Mouse (Mus musculus): Measurements from ENCODE around the gene Rassf4. TPM values are rescaled to one million over a fixed set of nuclear protein-coding genes. Genes with fewer than 3 reads are reported as not detected.
"Not testable (repeated sequence)": the region's sequence is repeated elsewhere in the genome, so short reads cannot be mapped to it uniquely, and the experiment has no call there.

Rassf4 gene
- polyA plus RNA-seq, 1 experiment from 2014 or later: 32.3 TPM

DNA sequence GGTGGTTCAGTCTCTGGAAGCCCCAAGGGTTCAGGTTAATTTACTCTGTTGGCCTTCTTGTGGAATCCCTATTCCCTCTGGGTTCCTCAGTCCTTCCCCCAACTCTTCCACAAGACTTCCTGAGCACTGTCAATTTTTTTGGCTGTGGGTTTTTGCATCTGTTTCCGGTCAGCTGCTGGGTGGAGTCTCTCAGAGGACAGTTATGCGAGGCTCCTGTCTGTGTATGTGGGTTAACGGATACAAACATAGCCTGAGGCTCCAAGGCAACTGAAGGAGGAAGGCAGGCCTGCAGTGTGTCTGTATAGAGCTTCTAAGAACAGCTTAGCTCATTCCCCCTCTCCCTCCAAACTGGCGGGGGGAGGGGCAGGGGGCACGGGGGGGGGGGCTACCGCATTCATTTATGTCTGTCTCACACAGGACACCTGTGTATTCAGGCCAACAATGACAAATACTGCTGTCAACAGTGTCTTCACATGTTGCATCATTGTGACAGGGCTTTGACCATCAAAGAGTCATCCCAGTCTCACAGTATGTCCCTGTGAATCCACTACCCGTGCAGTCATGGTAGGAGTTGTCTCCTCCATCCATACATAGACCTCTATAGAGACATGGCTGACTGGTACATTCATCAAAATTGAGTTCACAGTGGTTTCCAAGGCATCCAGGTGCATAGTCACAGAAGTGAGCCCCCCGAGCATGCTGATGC is 52.3 kb downstream of the Rassf4 start:
- no peak for ATAC-seq (ENCODE audit: low read depth)
- H3K4me2 ChIP-seq (ENCODE audit: low read depth, low read length): no peak overlapping the region
- H3K27me3 ChIP-seq (ENCODE audit: control insufficient read depth, insufficient read depth, low read length): no peaks in the 10 kb centered on the region
- WGBS: 72% methylated on average over 8 of the region's 8 CpGs
- H3K27ac ChIP-seq (ENCODE audit: low read depth, low read length): no peak overlapping the region
- no peaks in the 10 kb centered on the region for H3K9me3 ChIP-seq (ENCODE audit: control insufficient read depth, low read length)
- H3K4me1 ChIP-seq (ENCODE audit: control insufficient read depth, insufficient read depth, low read length): no peaks in the 10 kb centered on the region
- H3K4me3 ChIP-seq (ENCODE audit: low read depth, low read length): no peak overlapping the region
- peaks cover 6% of the 10 kb centered on the region for H3K36me3 ChIP-seq (ENCODE audit: control insufficient read depth, insufficient read depth, low read length)
- H3K9ac ChIP-seq (replicated peaks; ENCODE audit: low read depth, low read length): no peak overlapping the region

DNA sequence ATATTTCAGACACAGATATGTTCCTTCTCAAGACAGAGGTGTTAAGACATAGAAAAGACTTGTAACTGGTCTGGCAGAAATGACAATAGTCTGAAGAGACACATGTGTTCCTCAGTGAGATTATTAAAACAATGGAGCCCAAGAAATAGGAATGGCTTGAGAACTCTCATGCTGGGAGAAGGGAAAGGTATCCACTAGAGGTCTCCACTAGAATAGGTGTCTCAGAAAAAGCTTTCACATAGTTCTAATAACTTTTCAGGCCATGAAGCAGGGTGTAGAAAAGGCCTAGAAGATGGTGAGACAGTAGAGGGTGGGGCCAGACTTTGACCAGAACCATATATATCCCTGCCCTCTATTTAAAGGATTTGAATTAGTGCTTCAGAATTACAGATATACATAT is 55.7 kb downstream of the Rassf4 start:
- no peak overlapping the region for H3K4me2 ChIP-seq (ENCODE audit: low read depth, low read length)
- H3K27ac ChIP-seq (ENCODE audit: low read depth, low read length): no peak overlapping the region
- H3K36me3 ChIP-seq (ENCODE audit: control insufficient read depth, insufficient read depth, low read length): no peaks in the 10 kb centered on the region
- no peak overlapping the region for H3K4me3 ChIP-seq (ENCODE audit: low read depth, low read length)
- no peak for ATAC-seq (ENCODE audit: low read depth)
- no peaks in the 10 kb centered on the region for H3K9me3 ChIP-seq (ENCODE audit: control insufficient read depth, low read length)
- no peak overlapping the region for H3K9ac ChIP-seq (replicated peaks; ENCODE audit: low read depth, low read length)
- H3K4me1 ChIP-seq (ENCODE audit: control insufficient read depth, insufficient read depth, low read length): no peaks in the 10 kb centered on the region
- no peaks in the 10 kb centered on the region for H3K27me3 ChIP-seq (ENCODE audit: control insufficient read depth, insufficient read depth, low read length)

DNA sequence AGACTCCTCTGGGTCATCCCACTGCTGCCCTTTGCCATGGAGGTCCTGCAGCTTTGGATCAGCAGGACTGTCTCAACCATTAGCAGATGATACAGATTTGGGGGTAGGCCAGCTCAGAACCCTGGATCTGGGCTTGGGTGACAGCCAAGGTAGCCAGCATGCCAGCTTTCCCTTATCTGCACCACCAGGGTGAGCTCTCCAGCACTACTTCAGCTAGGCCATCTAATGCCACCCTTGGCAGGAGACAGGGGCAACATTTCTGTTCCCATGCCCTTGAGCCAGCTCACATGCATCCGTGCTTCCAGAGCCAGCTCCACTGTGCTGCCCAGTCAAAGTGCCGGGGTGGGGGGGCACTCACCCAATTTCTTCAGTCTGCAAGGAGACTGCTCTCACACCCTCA is 58.0 kb downstream of the Rassf4 start:
- 86% methylated on average over 2 of the region's 2 CpGs for WGBS
- no peaks in the 10 kb centered on the region for H3K4me1 ChIP-seq (ENCODE audit: control insufficient read depth, insufficient read depth, low read length)
- no peak overlapping the region for H3K4me2 ChIP-seq (ENCODE audit: low read depth, low read length)
- H3K36me3 ChIP-seq (ENCODE audit: control insufficient read depth, insufficient read depth, low read length): no peaks in the 10 kb centered on the region
- H3K9me3 ChIP-seq (ENCODE audit: control insufficient read depth, low read length): no peaks in the 10 kb centered on the region
- H3K4me3 ChIP-seq (ENCODE audit: low read depth, low read length): no peak overlapping the region
- H3K27me3 ChIP-seq (ENCODE audit: control insufficient read depth, insufficient read depth, low read length): no peaks in the 10 kb centered on the region
- H3K27ac ChIP-seq (ENCODE audit: low read depth, low read length): no peak overlapping the region
- no peak overlapping the region for H3K9ac ChIP-seq (replicated peaks; ENCODE audit: low read depth, low read length)
- no peak for ATAC-seq (ENCODE audit: low read depth)

DNA sequence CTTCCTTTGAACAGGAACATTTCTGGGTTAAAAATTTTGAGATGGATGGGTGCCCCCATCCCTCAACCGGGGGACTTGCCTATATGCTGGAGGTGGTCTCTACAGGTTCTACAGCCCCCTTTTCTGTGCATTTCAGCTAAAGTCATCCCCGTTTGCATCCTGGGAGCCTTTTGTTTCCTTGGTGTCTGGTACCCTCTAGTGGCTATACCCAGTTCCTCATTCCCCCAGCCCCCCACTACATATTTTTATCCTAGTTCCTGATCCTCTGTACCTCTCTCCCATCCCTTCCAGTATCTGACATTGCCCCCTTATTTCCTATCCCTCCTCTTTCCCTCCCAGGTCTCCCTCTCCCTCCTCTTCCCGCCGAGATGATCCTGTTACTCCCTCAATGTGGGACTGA is 66.5 kb downstream of the Rassf4 start:
- H3K4me2 ChIP-seq (ENCODE audit: low read depth, low read length): no peak overlapping the region
- H3K4me3 ChIP-seq (ENCODE audit: low read depth, low read length): no peak overlapping the region
- no peaks in the 10 kb centered on the region for H3K27me3 ChIP-seq (ENCODE audit: control insufficient read depth, insufficient read depth, low read length)
- H3K4me1 ChIP-seq (ENCODE audit: control insufficient read depth, insufficient read depth, low read length): no peaks in the 10 kb centered on the region
- WGBS: 54% methylated on average over 4 of the region's 4 CpGs
- H3K9ac ChIP-seq (replicated peaks; ENCODE audit: low read depth, low read length): no peak overlapping the region
- no peaks in the 10 kb centered on the region for H3K9me3 ChIP-seq (ENCODE audit: control insufficient read depth, low read length)
- no peak overlapping the region for H3K27ac ChIP-seq (ENCODE audit: low read depth, low read length)
- H3K36me3 ChIP-seq (ENCODE audit: control insufficient read depth, insufficient read depth, low read length): no peaks in the 10 kb centered on the region
- no peak for ATAC-seq (ENCODE audit: low read depth)

DNA sequence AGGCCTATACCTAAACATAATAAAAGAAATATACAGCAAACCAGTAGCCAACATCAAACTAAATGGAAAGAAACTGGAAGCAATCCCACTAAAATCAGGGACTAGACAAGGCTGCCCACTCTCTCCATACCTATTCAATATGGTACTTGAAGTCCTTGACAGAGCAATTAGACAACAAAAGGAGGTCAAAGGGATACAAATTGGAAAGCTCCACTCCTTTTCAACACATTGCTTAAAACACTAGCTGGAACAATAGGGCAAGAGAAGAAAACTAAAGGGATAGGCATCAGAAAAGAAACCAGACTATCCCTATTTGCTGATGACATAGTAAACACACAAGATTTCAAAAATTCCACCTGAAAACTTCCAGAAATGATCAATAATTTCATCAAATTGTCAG is 72.8 kb downstream of the Rassf4 start:
- not testable (repeated sequence) for H3K27ac ChIP-seq (ENCODE audit: low read depth, low read length); H3K27me3 ChIP-seq (ENCODE audit: control insufficient read depth, insufficient read depth, low read length); H3K9ac ChIP-seq (replicated peaks; ENCODE audit: low read depth, low read length); ATAC-seq (ENCODE audit: low read depth); H3K4me3 ChIP-seq (ENCODE audit: low read depth, low read length); H3K4me1 ChIP-seq (ENCODE audit: control insufficient read depth, insufficient read depth, low read length); H3K4me2 ChIP-seq (ENCODE audit: low read depth, low read length); H3K36me3 ChIP-seq (ENCODE audit: control insufficient read depth, insufficient read depth, low read length); H3K9me3 ChIP-seq (ENCODE audit: control insufficient read depth, low read length)

DNA sequence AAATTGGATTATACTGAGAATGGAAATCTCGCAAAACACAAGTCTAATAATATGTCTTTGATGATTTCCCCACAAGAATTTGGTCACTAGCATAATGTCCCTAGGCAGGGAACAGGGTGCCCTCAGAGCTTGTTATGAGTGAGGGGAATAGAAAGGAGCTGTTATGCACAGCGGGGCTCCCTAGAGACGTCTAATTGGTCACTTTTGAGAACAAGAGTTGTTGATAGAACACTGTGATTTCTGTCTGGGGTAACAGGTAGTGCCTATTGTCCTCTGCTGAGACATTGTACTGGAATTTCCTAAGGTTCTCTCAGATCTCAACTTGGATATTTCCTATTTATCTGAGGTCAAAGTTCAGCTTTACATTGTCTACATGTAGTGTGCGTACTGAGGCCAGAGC is 89.7 kb downstream of the Rassf4 start, which contains the start of gene Olfr215:
Gene Olfr215 (minus strand): TSS at position 101 of the 400 bp plus-strand sequence.
- H3K27ac ChIP-seq (ENCODE audit: low read depth, low read length): no peak within 1 kb of the TSS
- no peak within 1 kb of the TSS for H3K4me3 ChIP-seq (ENCODE audit: low read depth, low read length)
- no peaks in the 10 kb centered on the region for H3K9me3 ChIP-seq (ENCODE audit: control insufficient read depth, low read length)
- H3K36me3 ChIP-seq (ENCODE audit: control insufficient read depth, insufficient read depth, low read length): no peaks in the 10 kb centered on the region
- WGBS: 71% methylated on average over 4 of the region's 4 CpGs
- H3K4me2 ChIP-seq (ENCODE audit: low read depth, low read length): no peak within 1 kb of the TSS
- H3K4me1 ChIP-seq (ENCODE audit: control insufficient read depth, insufficient read depth, low read length): no peaks in the 10 kb centered on the region
- no peak for ATAC-seq (ENCODE audit: low read depth)
- no peaks in the 10 kb centered on the region for H3K27me3 ChIP-seq (ENCODE audit: control insufficient read depth, insufficient read depth, low read length)
- H3K9ac ChIP-seq (replicated peaks; ENCODE audit: low read depth, low read length): no peak within 1 kb of the TSS

Small RNA genes lying within 50 kb of the gene (microRNA-seq; reads per million reads assigned to microRNA genes)
- 1.4 reads per million for gene Mir7043

Other genes starting within 250 kb of the Rassf4 start
- 0.72 and 0.88 TPM in 2 replicates for gene Alox5, start 212.8 kb downstream of the Rassf4 start, polyA plus RNA-seq (2014; fragmentation: Nextera tagmentation; extraction: Ambion mirVana)
- gene Olfr211, start 184.9 kb downstream of the Rassf4 start, polyA plus RNA-seq (2014; fragmentation: Nextera tagmentation; extraction: Ambion mirVana): not detected in 2 replicates
- 0.17 TPM in 1 of 2 replicates, not detected in the other for gene Olfr212, start 167.4 kb downstream of the Rassf4 start, polyA plus RNA-seq (2014; fragmentation: Nextera tagmentation; extraction: Ambion mirVana)
- not detected in 2 replicates for gene Olfr213, start 135.5 kb downstream of the Rassf4 start, polyA plus RNA-seq (2014; fragmentation: Nextera tagmentation; extraction: Ambion mirVana)
- gene Gm5580, start 122.8 kb downstream of the Rassf4 start, polyA plus RNA-seq (2014; fragmentation: Nextera tagmentation; extraction: Ambion mirVana): 0.43 TPM in 1 of 2 replicates, not detected in the other
- gene Olfr214, start 119.7 kb downstream of the Rassf4 start, polyA plus RNA-seq (2014; fragmentation: Nextera tagmentation; extraction: Ambion mirVana): not detected in 2 replicates
- not detected in 2 replicates for gene Olfr215, start 89.8 kb downstream of the Rassf4 start, polyA plus RNA-seq (2014; fragmentation: Nextera tagmentation; extraction: Ambion mirVana)
- 133 and 154 TPM in 2 replicates for gene Zfp422, start 45.0 kb downstream of the Rassf4 start, polyA plus RNA-seq (2014; fragmentation: Nextera tagmentation; extraction: Ambion mirVana)
- gene Depp1, start 23.3 kb downstream of the Rassf4 start, polyA plus RNA-seq (2014; fragmentation: Nextera tagmentation; extraction: Ambion mirVana): 6.9 and 8.5 TPM in 2 replicates
- 0.09 and 0.79 TPM in 2 replicates for gene Tmem72, start 43.0 kb upstream of the Rassf4 start, polyA plus RNA-seq (2014; fragmentation: Nextera tagmentation; extraction: Ambion mirVana)